Mouse (Mus musculus): ENCODE results near the gene Six6.

Gene Six6

DNA sequence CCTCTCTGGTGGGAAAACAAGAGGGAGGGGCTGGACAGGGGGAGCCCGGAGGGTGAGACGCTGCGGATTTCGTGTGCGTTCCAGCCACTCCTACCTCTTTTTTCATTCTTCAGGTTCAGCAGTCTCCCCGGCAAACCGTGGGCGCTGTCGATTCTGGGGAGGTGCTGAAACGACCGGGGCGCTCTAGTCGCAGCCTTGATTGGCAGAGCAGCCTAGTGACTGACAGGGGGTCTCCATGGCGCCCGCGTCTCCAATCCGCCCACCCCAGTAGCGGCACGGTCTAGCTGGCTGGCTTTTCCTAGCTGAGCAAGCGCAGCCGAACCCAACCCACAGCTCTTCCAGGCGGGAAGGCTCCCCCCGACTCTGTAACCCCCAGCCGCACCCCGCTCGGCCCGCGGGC lies at the start of gene Six6:
Gene Six6 (plus strand): TSS at position 277 of the 400 bp plus-strand sequence.
- TF ChIP-seq GATA4 (IDR thresholded peaks at IDR 0.05; ENCODE audit: insufficient replicate concordance, low read length): no peak

DNA sequence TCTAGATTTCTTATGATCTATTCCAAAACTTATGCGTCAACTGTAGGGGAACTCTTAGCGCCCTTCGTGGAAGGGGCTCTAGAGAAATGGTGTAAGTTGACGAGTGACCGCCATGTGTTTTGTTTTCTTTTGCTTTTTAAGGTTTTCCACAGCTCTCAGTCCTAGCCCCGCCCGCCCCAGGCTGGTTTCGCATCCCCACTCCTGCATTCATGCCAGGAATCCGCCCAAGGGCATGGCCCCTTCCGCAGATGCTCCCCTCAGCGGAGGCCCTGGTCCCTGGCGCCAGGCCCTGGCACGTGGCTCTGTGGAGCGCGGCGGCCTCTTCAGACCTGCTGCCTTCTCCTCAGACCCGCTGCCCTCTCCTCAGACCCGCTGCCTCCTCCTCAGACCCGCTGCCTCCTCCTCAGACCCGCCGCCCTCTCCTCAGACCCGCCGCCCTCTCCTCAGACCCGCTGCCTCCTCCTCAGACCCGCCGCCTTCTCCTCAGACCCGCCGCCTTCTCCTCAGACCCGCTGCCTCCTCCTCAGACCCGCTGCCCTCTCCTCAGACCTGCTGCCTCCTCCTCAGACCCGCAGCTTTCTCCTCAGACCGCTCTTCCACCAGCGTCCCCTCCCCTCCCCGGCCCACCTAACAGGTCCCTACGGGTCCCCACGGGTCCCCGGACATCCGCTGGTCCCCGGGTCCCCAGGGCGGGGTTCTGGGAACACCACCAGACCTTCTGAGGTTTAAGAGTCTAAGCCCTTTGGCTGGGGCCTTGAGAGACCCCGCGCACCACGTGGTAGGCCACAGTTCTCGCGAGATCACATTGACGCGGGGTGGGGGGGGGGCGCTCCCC lies 22.3 kb upstream of the Six6 start:
- TF ChIP-seq GATA4 (IDR thresholded peaks at IDR 0.05; ENCODE audit: insufficient replicate concordance, low read length): no peak

- no peak for TF ChIP-seq GATA4 (IDR thresholded peaks at IDR 0.05; ENCODE audit: insufficient replicate concordance, low read length)
Measured at GRCm38 (mm10) chr12:72936751-72937150, 2.9 kb upstream of the Six6 start.

GRCm38 (mm10) chr12:72937537-72938120 lies 2.1 kb upstream of the Six6 start:
- no peak for TF ChIP-seq GATA4 (IDR thresholded peaks at IDR 0.05; ENCODE audit: insufficient replicate concordance, low read length)

DNA sequence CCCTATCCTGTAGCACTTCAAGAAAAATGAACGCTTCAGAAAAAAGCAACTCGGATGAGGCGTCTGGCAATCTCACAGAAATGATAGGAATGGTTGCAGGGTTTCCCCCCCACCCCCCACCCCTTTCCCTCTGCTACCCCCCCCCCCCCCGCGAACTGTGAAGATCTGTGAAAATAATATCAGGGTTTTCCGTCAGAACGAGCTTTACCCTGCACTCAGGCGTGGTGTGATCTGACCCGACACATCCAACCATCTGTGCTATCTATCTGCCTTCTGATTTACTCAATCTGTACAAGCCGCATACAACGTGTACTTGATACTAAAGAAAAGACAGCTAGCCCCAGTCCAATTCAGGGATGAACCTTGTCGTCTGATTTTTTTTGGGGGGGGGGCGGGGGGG lies 1.5 kb upstream of the Six6 start:
- TF ChIP-seq GATA4 (IDR thresholded peaks at IDR 0.05; ENCODE audit: insufficient replicate concordance, low read length): no peak

DNA sequence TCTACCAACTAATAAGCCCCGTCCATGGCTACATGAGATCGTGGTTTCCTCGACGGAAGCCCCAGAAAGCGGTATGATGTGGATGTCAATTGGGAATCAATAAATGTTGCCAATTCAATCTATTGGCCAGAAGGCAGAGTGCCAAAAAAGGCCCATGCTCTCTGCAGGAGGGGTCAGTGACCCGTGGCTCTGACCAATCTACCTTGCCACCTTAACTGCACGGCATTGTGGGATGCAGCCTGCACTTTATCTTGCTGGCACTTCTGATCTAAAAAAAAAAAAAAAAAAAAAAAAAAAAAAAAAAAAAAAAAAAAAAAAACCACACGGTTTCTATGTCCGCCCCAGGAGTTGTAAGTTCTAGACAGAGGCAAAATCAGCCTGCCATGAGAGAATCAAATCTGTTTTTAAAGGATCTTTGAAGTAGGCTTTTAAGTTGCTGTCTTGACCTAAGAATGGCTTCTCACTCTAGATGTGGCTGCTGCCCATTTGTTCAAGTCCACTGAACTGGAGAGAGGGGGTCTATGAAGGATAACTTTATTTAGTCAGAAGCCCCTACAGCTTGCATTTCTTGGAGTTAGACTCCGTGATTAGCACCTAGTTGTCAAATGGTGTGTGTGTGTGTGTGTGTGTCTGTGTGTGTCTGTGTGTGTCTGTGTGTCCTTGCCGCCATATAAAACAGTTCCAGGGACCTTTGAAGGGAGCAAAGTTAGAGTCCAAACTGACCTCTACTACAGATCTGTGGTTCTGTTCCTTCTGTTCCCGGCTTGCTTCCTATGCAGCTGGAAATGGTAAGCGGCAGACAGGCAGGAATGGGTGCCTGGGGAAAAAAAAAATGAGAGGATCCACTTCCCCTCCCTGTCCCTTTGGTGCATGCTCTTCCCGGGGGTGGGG lies 847 bp upstream of the Six6 start:
- TF ChIP-seq GATA4 (IDR thresholded peaks at IDR 0.05; ENCODE audit: insufficient replicate concordance, low read length): no peak

- TF ChIP-seq GATA4 (IDR thresholded peaks at IDR 0.05; ENCODE audit: insufficient replicate concordance, low read length): no peak
Measured at GRCm38 (mm10) chr12:72940071-72940821, 554 bp downstream of the Six6 start, which contains the start of gene 4930447C04Rik. TSS of gene 4930447C04Rik (minus strand) at chr12:72940774.

DNA sequence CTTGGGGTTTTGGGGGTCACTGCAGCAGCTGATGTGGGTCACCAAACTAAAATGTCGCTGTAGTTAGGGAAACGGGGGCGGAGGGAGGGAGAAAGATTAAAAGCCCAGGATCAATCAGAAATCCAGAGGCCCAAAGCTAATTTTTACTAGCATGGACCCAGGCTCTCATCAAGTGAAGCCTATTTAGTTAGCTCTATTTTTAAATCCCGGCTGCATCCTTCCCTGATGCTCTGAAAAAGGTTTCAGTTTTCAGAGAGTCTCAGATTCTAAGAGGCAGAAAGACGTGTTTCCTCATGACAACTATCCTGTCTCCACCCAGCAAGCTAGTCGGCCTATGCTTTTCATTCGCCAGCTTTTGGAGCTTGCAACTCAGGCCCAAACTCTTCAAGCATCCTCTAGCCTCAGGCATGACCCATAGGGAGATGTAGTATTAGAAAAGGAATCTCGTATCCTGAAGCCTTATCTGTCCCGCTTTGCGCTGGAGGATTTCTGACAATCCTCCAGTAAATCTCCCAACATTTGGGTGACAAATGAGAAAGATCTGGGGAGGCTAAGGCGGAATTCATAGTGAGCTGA lies 1.2 kb downstream of the Six6 start:
- no peak for TF ChIP-seq GATA4 (IDR thresholded peaks at IDR 0.05; ENCODE audit: insufficient replicate concordance, low read length)

- TF ChIP-seq GATA4 (IDR thresholded peaks at IDR 0.05; ENCODE audit: insufficient replicate concordance, low read length): no peak
Measured at GRCm38 (mm10) chr12:72941398-72942051, 1.8 kb downstream of the Six6 start.

DNA sequence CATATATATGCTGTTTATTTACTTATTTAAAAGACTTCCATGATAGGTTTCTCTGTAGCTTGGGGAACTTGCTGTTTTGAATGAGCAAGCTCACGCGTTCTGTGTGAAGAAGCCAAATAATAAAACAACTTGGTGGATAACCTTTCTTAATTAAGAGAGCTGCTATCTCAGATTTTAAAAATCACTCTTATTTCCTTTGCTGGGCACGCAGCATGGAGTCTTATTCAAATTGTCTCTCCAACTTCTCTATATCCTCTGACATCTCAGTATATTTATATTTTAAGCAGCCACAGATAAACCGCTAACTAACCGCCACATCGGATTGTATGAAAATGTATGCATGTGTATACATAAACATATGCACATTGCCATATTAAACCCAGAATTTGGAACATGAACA lies 2.5 kb downstream of the Six6 start:
- TF ChIP-seq GATA4 (IDR thresholded peaks at IDR 0.05; ENCODE audit: insufficient replicate concordance, low read length): no peak

GRCm38 (mm10) chr12:72943574-72944110 lies 4.0 kb downstream of the Six6 start:
- no peak for TF ChIP-seq GATA4 (IDR thresholded peaks at IDR 0.05; ENCODE audit: insufficient replicate concordance, low read length)

DNA sequence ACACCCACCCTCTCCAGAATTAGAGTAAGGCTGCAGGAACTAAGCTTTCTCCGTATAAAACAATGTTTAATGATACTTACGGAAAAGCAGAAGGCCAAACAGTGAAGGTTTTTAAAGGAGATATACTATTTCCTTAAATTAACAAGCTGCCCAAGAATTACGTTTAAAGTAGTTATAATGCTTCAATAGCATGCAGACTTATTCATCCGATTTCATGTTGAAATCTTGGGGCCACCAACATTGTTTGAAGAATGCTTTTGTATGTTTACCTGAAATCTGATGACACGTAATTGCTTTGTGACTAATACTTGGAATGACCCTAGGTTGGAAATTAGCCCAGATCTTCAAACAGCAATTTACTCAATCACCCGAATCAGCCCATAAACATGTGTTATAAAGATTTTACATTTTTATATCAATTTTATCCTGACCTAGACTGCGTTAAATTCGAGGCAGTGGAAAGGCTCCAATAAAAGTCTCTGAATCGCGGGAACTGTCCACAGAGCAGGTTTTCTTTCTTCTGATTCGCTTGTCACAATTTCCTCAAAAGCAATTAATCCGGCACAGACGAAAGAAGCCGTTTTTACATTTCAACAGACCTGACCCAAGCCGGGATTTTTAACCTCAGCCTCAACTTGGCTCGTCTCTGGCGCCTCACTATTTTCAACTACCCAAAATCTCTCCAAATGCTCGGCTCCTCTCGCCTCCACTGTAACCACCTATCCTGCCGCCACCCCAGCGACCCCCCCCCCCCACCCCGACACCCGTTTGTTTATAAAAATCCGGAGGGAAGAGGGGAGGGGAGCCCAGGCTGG lies 4.9 kb downstream of the Six6 start:
- no peak for TF ChIP-seq GATA4 (IDR thresholded peaks at IDR 0.05; ENCODE audit: insufficient replicate concordance, low read length)
